In the genomic region with DNA sequence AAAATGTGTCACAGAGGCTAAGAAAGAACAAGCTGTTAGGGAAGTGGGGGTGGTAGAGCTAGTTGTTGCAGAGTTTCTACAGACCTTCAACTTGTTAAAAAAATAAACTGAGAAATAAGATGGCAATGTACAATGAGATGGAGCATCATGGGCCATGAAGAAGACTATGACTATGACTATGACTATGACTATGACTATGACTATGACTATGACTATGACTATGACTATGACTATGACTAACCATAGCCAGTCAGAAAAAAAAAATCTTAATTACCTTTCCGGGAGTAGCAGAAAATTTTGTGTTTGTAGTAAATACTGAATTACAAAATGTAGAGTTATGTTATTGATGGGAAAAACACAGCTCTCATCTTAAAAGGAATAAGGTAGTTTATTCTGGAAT, we compare ENCODE assay signal across 16 mouse cellular contexts.
"Had no signal": no experiment of that assay in that cellular context is flagged by ENCODE, and none has a peak within 500 bp of the region (broad histone marks: within the 10 kb centered on the region; RNA-seq: fewer than 3 reads in every experiment).

No protein-coding gene starts in this region.

- DNase-seq: gastrocnemius, adult 2 months; gastrocnemius, postnatal 10 days; gastrocnemius, postnatal 25 days; heart, adult 18-20 months; heart, postnatal 10 days; heart, postnatal 4 days; kidney, adult 11 months; kidney, adult 2 months; kidney, adult 9 months; kidney, postnatal 14 days; kidney, postnatal 36 days; layer of hippocampus, adult 9-11 months; liver; liver, embryonic 13.5 days had no signal

- ATAC-seq: hindbrain, embryonic 16.5 days; intestine, embryonic 16.5 days had no signal
